Mouse (Mus musculus): ENCODE measurements around the gene Taf1c. TPM values are rescaled to one million over a fixed set of nuclear protein-coding genes. Genes with fewer than 3 reads are reported as not detected.
A peak's percentile ranks its signal among the peaks of the same experiment; 100 is the strongest.

Taf1c gene
- 6.3 and 6.9 TPM in 2 replicates for polyA plus RNA-seq (2012; rRNA removed)

DNA sequence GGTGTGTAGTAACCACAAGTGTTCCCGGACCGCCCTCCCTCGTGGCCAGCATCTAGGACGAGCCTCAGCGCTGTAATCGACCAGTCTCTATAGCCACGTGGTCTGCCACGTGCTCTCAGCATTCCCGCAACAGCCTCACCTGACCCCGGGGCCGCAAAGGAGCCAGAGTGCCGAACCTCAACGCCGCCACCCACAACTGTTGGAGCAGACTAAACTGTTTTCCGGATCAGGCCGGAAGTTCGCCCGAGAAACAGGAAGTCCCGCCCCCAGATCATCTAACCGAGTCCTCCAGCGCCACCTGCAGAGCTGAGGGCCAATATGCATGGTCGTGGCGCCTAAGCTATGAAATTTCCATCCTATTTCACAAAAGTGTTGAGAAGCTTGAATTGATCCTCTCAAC, at the start of gene Taf1c:
Gene Taf1c (minus strand): TSS at position 227 of the 400 bp plus-strand sequence.
- H3K27ac ChIP-seq (ENCODE audit: control insufficient read depth, insufficient read depth, low read depth, low read length) = peak within 1 kb of the TSS; percentile 87
- no peaks in the 10 kb centered on the region for H3K36me3 ChIP-seq (ENCODE audit: control insufficient read depth, insufficient read depth, low read length)
- H3K4me1 ChIP-seq (ENCODE audit: control insufficient read depth, insufficient read depth, low read length) = peaks cover 11% of the 10 kb centered on the region
- no peaks in the 10 kb centered on the region for H3K27me3 ChIP-seq (ENCODE audit: control insufficient read depth, insufficient read depth, low read length)
- peak within 1 kb of the TSS; percentile 96 for H3K4me3 ChIP-seq (ENCODE audit: control insufficient read depth, low read depth, low read length)
- TF ChIP-seq CTCF (IDR thresholded peaks at IDR 0.05; ENCODE audit: control insufficient read depth, insufficient read depth, insufficient replicate concordance, low read depth, low read length) (peak; percentile 77; the same call in 1 of the 2 replicates), POLR2A (IDR thresholded peaks at IDR 0.05; ENCODE audit: control insufficient read depth, low read depth, low read length) (peak; percentile 58; the same call in 1 of the 2 replicates)

DNA sequence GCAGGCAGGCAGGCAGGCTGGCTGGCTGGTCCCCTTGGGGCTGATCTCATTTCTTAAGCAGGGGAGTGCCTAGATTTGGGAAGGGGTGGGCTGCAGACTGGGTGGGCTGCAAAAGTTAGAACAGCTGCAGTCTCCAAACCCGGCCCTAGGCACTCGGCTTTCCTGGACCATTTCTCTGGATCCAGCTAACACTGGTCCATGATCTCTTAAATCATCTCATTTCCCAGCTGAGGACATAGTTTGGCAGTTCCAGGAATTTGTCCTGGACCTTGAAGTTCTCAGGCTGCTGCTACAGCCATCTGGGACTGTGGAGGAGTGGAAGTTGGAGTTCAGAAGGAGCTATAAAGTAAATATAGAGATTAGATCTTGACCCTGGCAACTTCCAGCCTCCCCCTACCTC, 46.3 kb upstream of the Taf1c start:
- Histone ChIP-seq H3K4me3 (ENCODE audit: control insufficient read depth, low read depth, low read length) (no peak overlapping the region), H3K4me1 (ENCODE audit: control insufficient read depth, insufficient read depth, low read length) (no peaks in the 10 kb centered on the region), H3K27me3 (ENCODE audit: control insufficient read depth, insufficient read depth, low read length) (no peaks in the 10 kb centered on the region), H3K27ac (ENCODE audit: control insufficient read depth, insufficient read depth, low read depth, low read length) (no peak overlapping the region), H3K36me3 (ENCODE audit: control insufficient read depth, insufficient read depth, low read length) (no peaks in the 10 kb centered on the region)
- TF ChIP-seq CTCF (IDR thresholded peaks at IDR 0.05; ENCODE audit: control insufficient read depth, insufficient read depth, insufficient replicate concordance, low read depth, low read length) (no peak), POLR2A (IDR thresholded peaks at IDR 0.05; ENCODE audit: control insufficient read depth, low read depth, low read length) (no peak)

DNA sequence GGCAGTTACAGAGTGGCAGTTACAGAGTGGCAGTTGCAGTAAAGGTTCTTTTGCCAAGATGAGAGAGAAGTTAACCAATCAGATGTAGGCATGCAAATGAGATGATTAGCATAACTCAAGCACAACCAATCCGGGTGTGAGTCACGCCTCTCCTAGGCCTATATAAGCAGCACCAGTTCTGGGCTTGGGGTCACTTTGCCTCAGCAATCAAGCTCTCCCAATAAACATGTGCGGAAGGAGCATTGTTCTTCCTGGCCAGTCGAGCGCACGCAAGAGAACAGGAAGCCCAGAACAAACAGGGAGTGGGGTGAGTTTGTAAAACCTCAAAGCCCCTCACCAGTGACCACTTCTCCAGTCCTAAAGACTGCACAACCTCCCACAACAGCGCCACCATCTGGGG, 41.8 kb upstream of the Taf1c start:
- no peaks in the 10 kb centered on the region for H3K4me1 ChIP-seq (ENCODE audit: control insufficient read depth, insufficient read depth, low read length)
- TF ChIP-seq CTCF (IDR thresholded peaks at IDR 0.05; ENCODE audit: control insufficient read depth, insufficient read depth, insufficient replicate concordance, low read depth, low read length) (no peak), POLR2A (IDR thresholded peaks at IDR 0.05; ENCODE audit: control insufficient read depth, low read depth, low read length) (no peak)

DNA sequence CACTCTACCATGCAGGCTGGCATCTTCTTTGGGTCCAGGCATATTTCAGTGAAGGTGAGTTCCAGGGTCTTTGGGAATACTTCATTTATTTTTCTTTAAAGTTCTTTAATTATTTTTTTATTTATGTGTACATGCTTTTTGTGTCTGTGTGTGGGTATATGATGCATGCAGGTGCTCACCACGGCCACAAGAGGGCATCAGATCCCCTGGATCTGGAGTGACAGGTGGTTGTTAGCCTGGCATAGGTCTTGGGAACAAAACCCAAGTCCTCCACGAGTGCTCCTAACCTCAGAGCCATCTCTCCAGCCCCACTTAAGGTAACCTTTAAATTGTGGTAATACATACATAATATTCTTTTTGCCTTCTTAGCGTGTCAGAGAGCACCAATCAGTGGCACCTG, 41.2 kb upstream of the Taf1c start:
- H3K4me3 ChIP-seq (ENCODE audit: control insufficient read depth, low read depth, low read length) = no peak overlapping the region
- H3K4me1 ChIP-seq (ENCODE audit: control insufficient read depth, insufficient read depth, low read length) = no peaks in the 10 kb centered on the region; the same call in 1 of the 2 replicates
- H3K27ac ChIP-seq (ENCODE audit: control insufficient read depth, insufficient read depth, low read depth, low read length) = peak overlapping the region; percentile 73
- H3K27me3 ChIP-seq (ENCODE audit: control insufficient read depth, insufficient read depth, low read length) = no peaks in the 10 kb centered on the region
- no peaks in the 10 kb centered on the region for H3K36me3 ChIP-seq (ENCODE audit: control insufficient read depth, insufficient read depth, low read length)
- TF ChIP-seq POLR2A (IDR thresholded peaks at IDR 0.05; ENCODE audit: control insufficient read depth, low read depth, low read length) (no peak), CTCF (IDR thresholded peaks at IDR 0.05; ENCODE audit: control insufficient read depth, insufficient read depth, insufficient replicate concordance, low read depth, low read length) (peak; percentile 47; the same call in 1 of the 2 replicates)

More for the DNA sequence above, 41.8 kb upstream of the Taf1c start:
- Histone ChIP-seq H3K4me3 (ENCODE audit: control insufficient read depth, low read depth, low read length) (no peak overlapping the region), H3K36me3 (ENCODE audit: control insufficient read depth, insufficient read depth, low read length) (no peaks in the 10 kb centered on the region), H3K27ac (ENCODE audit: control insufficient read depth, insufficient read depth, low read depth, low read length) (peak overlapping the region; percentile 73), H3K27me3 (ENCODE audit: control insufficient read depth, insufficient read depth, low read length) (no peaks in the 10 kb centered on the region)

DNA sequence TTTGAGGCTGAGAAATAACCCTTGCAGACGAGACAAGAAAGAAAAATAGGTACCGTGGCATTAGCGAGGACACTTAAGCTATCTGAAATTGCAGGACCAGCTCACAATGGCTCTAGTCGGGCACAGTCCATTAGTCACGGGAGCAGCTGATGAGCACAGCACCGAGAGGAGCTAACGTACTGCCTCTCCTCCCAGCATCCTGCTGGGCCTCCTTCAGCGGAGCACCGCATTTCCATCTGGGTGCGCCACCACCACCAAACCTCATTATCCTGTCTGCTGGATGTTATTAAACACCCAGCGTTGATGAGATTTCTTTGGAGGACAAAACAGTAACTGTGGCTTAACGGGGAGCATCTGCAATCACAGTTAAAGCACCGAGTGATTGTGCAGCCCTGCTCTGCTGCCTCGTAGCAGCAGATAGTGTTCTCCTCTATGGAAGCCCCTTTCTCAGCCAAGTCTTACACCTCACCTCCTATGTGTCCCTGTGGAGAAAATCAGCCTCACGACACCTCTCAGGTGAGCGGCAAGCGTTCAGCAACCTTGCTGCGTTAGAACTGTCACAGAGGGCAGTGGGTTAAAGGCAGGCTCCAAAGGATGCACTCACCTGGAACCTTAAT, 40.1 kb upstream of the Taf1c start:
- no peaks in the 10 kb centered on the region; the same call in 1 of the 2 replicates for H3K4me1 ChIP-seq (ENCODE audit: control insufficient read depth, insufficient read depth, low read length)
- H3K4me3 ChIP-seq (ENCODE audit: control insufficient read depth, low read depth, low read length) = no peak overlapping the region
- H3K27me3 ChIP-seq (ENCODE audit: control insufficient read depth, insufficient read depth, low read length) = no peaks in the 10 kb centered on the region
- no peak overlapping the region for H3K27ac ChIP-seq (ENCODE audit: control insufficient read depth, insufficient read depth, low read depth, low read length)
- TF ChIP-seq POLR2A (IDR thresholded peaks at IDR 0.05; ENCODE audit: control insufficient read depth, low read depth, low read length) (no peak), CTCF (IDR thresholded peaks at IDR 0.05; ENCODE audit: control insufficient read depth, insufficient read depth, insufficient replicate concordance, low read depth, low read length) (no peak)
- H3K36me3 ChIP-seq (ENCODE audit: control insufficient read depth, insufficient read depth, low read length) = no peaks in the 10 kb centered on the region

DNA sequence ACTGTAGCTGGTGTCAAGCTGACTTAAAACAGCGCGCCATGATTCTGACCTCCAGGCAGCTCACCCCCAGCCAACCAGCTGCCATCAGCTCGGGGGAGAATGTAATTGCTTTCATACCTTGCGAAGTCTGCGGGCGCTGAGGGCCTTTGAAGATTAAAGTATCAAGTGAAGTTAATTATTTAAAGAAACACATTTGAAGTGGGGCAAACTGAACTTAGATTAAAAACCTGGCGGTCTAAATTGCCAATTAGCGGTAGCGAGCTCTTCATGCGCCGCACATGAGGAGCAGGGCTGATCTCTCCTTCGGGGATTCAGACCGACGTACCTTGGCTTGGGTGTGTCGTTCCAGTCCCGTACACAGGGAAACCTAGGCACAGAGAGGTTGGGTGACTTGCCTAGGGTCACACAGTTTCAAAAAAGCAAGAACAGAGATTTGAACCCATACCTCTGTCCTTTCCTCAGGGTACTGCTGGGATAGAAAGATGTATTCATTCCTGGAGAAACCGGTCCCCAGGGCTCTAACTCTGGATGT, 39.5 kb upstream of the Taf1c start:
- Histone ChIP-seq H3K27ac (ENCODE audit: control insufficient read depth, insufficient read depth, low read depth, low read length) (no peak overlapping the region), H3K36me3 (ENCODE audit: control insufficient read depth, insufficient read depth, low read length) (no peaks in the 10 kb centered on the region), H3K4me1 (ENCODE audit: control insufficient read depth, insufficient read depth, low read length) (no peaks in the 10 kb centered on the region; the same call in 1 of the 2 replicates), H3K4me3 (ENCODE audit: control insufficient read depth, low read depth, low read length) (no peak overlapping the region), H3K27me3 (ENCODE audit: control insufficient read depth, insufficient read depth, low read length) (no peaks in the 10 kb centered on the region)
- TF ChIP-seq POLR2A (IDR thresholded peaks at IDR 0.05; ENCODE audit: control insufficient read depth, low read depth, low read length) (no peak), CTCF (IDR thresholded peaks at IDR 0.05; ENCODE audit: control insufficient read depth, insufficient read depth, insufficient replicate concordance, low read depth, low read length) (no peak)

DNA sequence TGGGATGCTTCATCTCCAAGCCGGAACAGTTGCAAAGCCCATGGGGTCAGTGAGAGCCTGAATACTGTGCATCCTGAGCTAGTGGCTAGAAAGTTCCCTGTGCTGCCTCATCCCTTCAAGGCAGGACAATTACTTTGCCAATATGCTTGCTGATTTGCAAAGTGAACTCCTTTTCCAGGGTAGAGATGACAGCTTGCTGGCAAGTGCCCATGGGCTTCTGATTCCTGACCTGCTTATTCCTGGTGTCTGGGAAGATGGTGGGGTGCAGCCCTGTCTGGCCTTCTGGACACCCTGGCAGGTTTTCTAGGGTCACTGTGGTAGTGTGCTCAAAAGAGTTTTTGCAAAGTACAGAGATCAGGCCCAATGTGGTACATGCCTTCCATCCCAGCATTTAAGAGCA, 37.9 kb upstream of the Taf1c start:
- no peak for TF ChIP-seq CTCF (IDR thresholded peaks at IDR 0.05; ENCODE audit: control insufficient read depth, insufficient read depth, insufficient replicate concordance, low read depth, low read length)
- no peak for TF ChIP-seq POLR2A (IDR thresholded peaks at IDR 0.05; ENCODE audit: control insufficient read depth, low read depth, low read length)
- Histone ChIP-seq H3K4me3 (ENCODE audit: control insufficient read depth, low read depth, low read length) (no peak overlapping the region), H3K27ac (ENCODE audit: control insufficient read depth, insufficient read depth, low read depth, low read length) (no peak overlapping the region), H3K27me3 (ENCODE audit: control insufficient read depth, insufficient read depth, low read length) (no peaks in the 10 kb centered on the region), H3K36me3 (ENCODE audit: control insufficient read depth, insufficient read depth, low read length) (no peaks in the 10 kb centered on the region), H3K4me1 (ENCODE audit: control insufficient read depth, insufficient read depth, low read length) (no peaks in the 10 kb centered on the region; the same call in 1 of the 2 replicates)
